Mouse (Mus musculus): ENCODE measurements around the gene Mzf1.
A peak's percentile ranks its signal among the peaks of the same experiment; 100 is the strongest.
"Not testable (repeated sequence)": the region's sequence is repeated elsewhere in the genome, so short reads cannot be mapped to it uniquely, and the experiment has no call there.

Gene Mzf1

DNA sequence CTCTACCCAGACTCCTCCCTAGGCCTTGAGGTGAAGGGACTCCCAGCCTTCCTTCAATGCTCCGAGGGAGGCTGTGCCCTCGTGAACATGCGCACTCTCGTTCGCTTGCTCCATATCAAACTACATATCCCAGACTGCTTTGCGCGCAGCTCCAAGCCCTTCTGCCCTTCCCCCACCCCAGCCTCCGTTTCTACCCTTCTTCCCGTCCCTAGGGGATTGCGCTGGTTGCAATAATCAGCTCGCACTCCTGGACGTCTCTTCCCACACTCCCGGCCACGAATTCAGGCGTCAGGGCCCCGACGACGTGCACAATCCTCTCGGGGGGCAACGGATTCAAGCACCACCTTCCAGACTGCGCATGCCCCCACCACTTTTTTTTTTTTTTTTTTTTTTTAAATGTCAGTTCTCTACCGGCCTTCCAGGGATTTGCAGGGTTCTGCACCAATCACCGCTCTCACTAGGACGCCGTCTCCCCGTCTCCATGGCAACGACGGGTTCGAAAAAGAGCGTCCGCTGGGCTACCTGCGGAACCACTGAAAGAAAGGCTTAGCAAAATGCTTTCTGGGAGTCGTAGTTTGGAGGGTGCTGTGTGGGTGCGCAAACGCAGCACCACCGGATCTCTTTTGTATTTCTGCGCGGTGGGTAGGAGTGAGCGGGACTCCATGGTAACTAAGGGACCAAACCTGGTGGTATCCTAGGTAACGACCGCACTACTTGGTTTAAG is at the start of gene Mzf1:
Mzf1 (minus strand) TSS at position 478 of the 724 bp plus-strand sequence.
- peak; percentile 95 to 97 for DNase-seq (ENCODE audit: low spot score in 2 of 2)

- DNase-seq (ENCODE audit: low spot score in 2 of 2), result no peak
Observed at GRCm38 (mm10) chr7:13095073-13095472, 40.5 kb upstream of the Mzf1 start, which contains the start of gene Vmn1r85. Vmn1r85 (minus strand) TSS chr7:13095173.

- no peak for DNase-seq (ENCODE audit: low spot score in 2 of 2)
Observed at GRCm38 (mm10) chr7:13072293-13072692, 17.7 kb upstream of the Mzf1 start.

DNA sequence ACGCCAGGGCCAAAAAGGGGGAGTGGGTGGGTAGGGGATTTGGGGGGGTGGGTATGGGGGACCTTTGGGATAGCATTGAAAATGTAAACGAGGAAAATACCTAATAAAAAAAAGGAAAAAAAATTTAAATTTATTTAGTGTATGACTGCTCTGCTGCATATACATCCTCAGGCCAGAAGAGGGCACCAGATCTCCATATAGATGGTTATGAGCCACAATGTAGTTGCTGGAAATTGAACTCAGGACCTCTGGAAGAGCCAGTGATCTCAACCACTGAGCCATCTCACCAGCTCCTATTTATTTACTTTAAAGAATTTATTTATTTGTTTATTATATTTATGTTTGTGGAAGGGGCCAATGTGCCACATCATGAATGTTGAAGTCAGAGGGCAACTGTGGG is 8.8 kb upstream of the Mzf1 start:
- not testable (repeated sequence) for DNase-seq (ENCODE audit: low spot score in 2 of 2)

- no peak for DNase-seq (ENCODE audit: low spot score in 2 of 2)
Observed at GRCm38 (mm10) chr7:13059536-13059935, 5.0 kb upstream of the Mzf1 start.

GRCm38 (mm10) chr7:13056913-13057700 is 2.5 kb upstream of the Mzf1 start:
- DNase-seq (ENCODE audit: low spot score in 2 of 2), result no peak

DNA sequence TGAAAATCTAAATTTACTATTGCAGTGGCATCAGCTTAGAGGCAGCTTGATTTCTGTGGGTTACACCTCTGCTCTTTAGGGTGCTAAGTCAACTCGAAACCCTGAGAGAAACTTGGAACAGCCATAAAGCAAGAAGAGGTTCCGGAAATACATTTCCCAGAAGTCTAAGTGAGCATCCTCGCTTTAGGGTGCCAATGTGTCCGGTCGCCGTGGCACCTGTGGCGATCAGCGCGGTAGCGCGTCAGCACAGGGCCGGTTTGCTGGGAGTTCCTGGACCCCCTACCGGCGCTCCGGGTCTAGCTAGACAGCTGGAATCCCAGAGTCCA is 640 bp downstream of the Mzf1 start:
- no peak for DNase-seq (ENCODE audit: low spot score in 2 of 2)

DNA sequence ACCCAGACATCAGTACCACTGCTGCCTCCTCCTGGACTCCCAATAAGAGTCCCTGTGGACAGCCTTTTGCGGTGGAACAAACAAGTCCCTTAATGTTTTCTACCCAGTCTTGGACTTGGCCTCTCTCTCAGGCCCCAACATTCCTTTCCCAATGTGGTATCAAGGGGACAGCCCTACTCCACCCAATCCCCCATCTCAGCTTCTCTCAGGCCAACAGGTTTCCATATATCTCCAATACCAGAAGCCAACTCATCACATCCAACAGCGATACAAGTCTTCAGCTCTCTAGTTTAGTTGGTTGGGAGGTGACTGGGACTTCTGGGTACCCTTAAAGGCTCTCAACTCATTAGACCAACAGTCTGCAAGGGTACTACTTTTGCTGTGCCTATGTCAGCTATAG is 1.1 kb downstream of the Mzf1 start:
- no peak for DNase-seq (ENCODE audit: low spot score in 2 of 2)

DNA sequence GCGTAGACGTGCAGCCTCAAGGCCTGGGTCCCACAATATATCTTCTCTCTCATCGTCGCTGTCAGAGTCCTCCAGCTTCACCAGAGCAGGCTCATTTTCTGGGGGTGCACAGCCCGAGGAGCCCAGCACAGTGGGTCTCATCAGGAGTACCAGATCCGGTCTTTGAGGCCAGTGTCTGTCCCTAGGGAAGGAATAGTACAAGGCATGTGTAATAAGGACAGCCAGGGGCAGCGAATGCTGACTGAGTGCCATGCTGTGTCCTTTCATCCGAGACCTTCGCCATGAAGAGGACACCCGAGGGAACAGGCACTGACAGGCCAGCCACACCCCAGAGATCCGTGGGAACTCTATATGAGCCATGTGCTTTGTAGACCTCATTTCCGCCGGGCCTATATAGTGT is 1.6 kb downstream of the Mzf1 start:
- DNase-seq (ENCODE audit: low spot score in 2 of 2), result no peak

DNA sequence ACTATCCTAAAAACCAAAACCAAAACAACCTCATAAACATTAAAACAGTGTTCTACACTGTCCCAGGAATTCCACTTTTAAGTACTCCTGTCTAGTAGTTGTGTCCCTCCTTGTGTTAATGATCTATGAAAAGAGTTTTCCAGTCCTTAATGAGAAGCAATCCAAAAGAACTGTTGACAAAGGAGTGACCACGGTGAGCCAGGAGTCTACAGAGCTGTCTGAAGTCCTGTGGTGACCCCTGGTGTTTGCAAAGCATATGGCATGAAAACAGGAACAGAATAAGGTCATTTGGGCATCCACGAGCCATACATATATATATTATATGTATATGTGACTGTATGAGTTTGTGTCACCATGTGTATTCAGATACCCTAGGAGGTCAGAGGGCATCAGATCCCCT is 8.5 kb downstream of the Mzf1 start:
- DNase-seq (ENCODE audit: low spot score in 2 of 2), result peak in 1 of 2 experiments; percentile 57

- DNase-seq (ENCODE audit: low spot score in 2 of 2), result peak in 1 of 2 experiments; percentile 13
Observed at GRCm38 (mm10) chr7:13044254-13044625, 10.3 kb downstream of the Mzf1 start.

GRCm38 (mm10) chr7:13043445-13044253 is 10.9 kb downstream of the Mzf1 start:
- DNase-seq (ENCODE audit: low spot score in 2 of 2), result peak in 1 of 2 experiments; percentile 20

- peak in 1 of 2 experiments; percentile 3 for DNase-seq (ENCODE audit: low spot score in 2 of 2)
Observed at GRCm38 (mm10) chr7:13043120-13043444, 11.5 kb downstream of the Mzf1 start.

DNA sequence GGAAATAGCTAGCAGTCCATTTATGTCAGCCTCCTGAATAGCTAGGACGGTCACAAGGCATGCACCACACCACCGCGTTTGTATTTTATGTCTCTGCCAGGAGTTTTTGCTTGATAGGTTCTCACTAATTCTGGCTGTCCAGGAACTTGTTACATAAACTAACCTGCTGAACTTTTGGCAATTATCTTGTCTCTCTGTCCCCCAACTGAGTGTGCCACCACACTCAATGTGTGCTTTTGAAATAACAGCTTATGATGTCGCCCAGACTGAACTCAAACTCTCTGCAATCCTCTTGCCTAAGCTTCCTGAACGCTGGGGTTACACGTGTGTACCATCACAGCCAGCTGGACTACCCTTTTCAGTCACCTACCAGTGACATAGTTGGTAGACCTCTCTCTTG is 12.1 kb downstream of the Mzf1 start:
- no peak for DNase-seq (ENCODE audit: low spot score in 2 of 2)

- DNase-seq (ENCODE audit: low spot score in 2 of 2), result no peak
Observed at GRCm38 (mm10) chr7:13041256-13041655, 13.3 kb downstream of the Mzf1 start.

DNA sequence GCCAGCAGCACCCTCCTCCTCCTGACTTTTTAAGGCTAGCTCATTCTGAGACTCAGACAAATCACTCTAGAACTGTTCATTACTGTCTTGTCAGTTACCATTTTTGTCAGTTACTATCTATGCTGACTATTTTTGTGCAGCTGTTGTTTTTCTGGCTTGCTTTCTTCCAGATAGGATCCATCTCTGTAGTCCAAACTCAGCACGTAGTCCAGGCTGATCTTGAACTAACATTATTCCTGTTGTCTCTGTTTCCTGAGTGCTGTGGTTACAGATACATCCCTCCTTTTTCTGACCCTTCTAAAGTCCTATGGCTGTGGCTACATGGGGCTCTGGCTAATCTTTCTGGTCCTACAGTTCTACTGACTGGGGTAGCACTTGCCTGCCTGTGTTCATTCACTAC is 15.4 kb downstream of the Mzf1 start:
- DNase-seq (ENCODE audit: low spot score in 2 of 2), result no peak

DNA sequence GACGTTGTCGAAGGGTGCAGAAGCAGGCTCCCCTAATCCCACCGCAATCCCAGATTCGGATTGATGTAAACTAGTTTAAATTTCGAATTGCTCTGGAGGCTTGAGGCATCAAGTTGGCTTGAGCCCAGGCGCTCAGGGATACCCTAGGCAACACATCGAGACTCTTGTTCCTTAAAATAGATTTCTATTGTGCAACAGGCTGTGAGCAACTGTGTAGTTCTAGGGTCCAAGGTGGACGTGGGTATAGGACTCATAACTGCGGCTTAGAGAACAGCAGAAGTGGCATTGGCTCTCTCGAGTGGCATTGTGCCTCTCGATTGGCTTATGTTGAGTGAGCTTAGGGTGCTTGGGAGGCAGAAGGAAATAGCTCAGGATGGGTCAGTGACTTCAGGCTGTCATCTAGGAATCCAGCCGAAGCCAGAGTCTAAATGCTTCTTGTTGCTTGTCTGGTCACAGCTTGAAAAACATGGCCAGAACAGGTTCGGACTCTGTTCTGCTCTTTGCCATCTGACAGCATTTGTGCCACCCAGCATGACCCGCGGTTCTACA is 15.9 kb downstream of the Mzf1 start:
- DNase-seq (ENCODE audit: low spot score in 2 of 2), result no peak

GRCm38 (mm10) chr7:13037901-13038555 is 16.5 kb downstream of the Mzf1 start, which contains the start of gene Ube2m:
Ube2m (minus strand) TSS chr7:13038275.
- DNase-seq (ENCODE audit: low spot score in 2 of 2), result peak; percentile 96 to 100

DNA sequence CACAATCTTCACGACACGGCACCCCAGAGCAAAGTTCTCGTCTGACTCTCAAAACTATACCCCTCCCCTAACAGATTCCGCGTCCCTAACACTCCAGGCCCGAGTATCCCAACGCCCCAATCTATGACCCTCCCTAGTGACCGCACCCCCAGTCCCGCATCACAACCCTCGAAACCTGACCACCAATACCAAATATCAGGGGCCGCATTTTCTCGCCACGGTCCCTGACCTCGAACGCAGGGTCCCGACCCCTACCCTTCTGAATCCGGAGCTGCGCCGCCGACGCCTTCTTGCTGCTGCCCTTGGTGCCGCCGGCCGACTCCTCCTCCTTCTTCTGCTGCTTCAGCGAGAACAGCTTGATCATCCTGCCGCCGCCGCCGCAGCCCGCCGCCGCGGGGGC is 17.2 kb downstream of the Mzf1 start:
- no peak for DNase-seq (ENCODE audit: low spot score in 2 of 2)

DNA sequence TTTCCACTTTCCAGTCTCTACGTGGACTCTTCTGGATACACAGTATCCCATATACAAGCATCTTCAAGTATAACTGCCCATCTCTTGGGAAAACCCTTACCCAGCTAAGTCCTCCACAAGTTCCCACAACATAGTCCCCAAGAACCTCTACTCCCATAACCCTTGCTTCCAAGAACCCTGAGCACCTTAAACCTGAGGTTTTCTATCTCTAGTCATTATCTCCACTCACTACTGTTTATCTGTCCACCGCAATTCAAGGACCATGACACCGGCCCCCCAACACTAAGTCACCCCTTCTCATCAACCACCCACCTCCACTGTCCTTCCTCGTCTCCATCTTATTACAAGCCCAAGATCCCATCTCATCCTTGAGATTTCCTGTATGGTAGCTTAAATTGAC is 17.8 kb downstream of the Mzf1 start:
- DNase-seq (ENCODE audit: low spot score in 2 of 2), result no peak

GRCm38 (mm10) chr7:13035211-13035855 is 19.2 kb downstream of the Mzf1 start:
- DNase-seq (ENCODE audit: low spot score in 2 of 2), result no peak
